Mouse (Mus musculus): Measurements from ENCODE around the gene Gm17617.

Gene Gm17617

DNA sequence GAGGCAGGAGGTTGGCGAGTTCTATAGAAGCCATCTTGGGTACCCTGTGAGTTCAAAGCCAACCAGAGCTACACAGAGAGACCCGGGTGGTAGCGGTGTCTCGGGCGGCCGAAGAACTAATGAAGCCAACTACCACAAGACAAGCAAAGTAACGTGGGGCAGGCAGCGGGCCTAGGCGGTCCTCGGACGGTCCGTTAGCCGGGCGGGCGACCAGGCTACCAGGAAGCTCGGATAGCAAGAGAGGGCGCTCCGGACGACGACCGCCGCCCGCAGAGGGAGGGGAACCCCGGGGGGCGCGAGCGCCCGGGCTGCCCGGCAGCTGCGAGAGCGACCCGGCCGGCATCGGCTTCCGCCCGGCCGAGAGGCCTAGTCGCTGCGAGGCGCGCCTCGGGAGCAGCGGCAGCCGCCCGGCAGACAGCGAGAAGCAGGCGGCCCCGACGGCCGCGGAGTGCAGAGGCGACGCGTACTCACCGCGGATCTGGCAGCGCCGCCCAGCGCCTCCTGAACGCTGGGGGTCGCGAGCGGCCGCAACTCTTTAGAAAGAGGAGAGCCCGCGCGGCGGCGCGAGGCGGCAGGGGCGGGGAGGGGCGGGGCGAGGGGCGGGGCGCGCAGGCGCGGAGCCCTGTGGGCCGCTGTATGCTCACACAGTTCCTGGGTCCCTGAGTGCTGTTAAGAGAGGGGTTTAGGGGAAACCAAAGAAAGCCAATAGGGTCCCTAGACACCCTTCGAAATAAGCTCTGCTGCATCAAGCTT, 33.4 kb downstream of the Gm17617 start, which contains the start of gene Uimc1:
Gene Uimc1 (minus strand): TSS at position 575 of the 753 bp plus-strand sequence.
- ChIA-PET POLR2A (interaction anchor here in 3 of 4 experiments (0.6 to 1.9 kb wide), 19 partner anchors 9 to 523 kb away, joined by 3 to 7 read pairs (median 3); partner anchors contain the start of genes Caml (in 1 of the 3) and Fgfr4 (in 1 of the 3)), CTCF (interaction anchor here in 1 of 4 experiments (0.6 kb wide), 2 partner anchors 115 to 189 kb away, joined by 3 read pairs; no protein-coding TSS in a partner anchor)

DNA sequence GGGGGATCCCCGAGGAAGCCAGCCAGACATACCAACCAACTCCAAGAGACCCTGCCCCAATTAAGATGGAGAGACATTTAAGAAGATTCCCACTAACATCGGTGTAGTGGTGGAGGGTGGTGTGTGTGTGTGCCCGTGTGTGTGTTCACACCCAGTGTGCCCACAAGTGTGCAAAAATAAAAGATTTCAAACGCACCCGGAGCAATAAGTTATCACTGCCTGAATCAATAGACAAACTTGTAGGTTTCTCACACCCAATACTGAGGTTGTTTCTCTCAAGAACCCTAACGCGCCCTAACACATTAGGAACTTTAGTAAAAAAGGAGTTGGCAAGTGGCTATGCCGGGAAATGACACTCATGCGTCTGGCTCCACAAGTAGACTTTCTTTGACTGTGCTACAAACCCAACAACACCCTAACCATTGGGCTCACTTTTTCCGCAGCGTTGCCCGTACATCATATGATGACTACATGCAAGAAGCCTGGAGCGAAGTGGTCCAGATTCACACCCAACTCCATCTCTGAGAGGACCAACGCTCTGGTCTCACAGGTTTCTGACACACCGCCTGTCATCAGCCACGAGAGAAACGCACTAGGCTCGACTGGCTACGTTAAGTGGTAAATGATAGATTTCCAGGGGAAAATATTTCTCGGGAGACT, 34.2 kb downstream of the Gm17617 start:
- CTCF ChIA-PET = interaction anchor here in 1 of 4 experiments (0.6 kb wide), 2 partner anchors 115 to 190 kb away, joined by 3 read pairs; no protein-coding TSS in a partner anchor
- POLR2A ChIA-PET = interaction anchor here in 2 of 4 experiments (0.8 to 1.9 kb wide), 14 partner anchors 10 to 524 kb away, joined by 3 to 7 read pairs (median 4); partner anchors contain the start of gene Caml (in 1 of the 2)

DNA sequence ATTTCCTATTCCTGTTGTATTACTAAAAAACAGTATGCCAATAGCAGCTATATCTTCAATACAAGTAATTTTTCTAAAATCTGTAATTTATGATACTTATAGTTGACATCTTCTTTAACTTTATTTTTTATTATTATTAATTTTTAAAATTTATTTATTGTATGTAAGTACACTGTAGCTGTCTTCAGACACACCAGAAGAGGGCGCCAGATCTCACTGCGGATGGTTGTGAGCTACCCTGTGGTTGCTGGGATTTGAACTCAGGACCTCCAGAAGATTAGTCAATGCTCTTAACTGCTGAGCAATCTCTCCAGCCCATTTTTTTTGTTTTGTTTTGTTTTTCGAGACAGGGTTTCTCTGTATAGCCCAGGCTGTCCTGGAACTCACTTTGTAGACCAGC, 35.5 kb downstream of the Gm17617 start:
- CTCF ChIA-PET = interaction anchor here in 3 of 4 experiments (0.6 to 1.3 kb wide), 5 partner anchors 33 to 184 kb away, joined by 3 to 7 read pairs (median 3); no protein-coding TSS in a partner anchor
- POLR2A ChIA-PET = interaction anchor here (0.6 to 1.6 kb wide), 9 partner anchors 8 to 315 kb away, joined by 3 to 6 read pairs (median 4); no protein-coding TSS in a partner anchor

GRCm38 (mm10) chr13:55092588-55092987, 40.8 kb downstream of the Gm17617 start:
- POLR2A ChIA-PET = no interaction called here
- CTCF ChIA-PET = no interaction called here

All from embryonic stem cell, embryonic (primary cell).